Mouse (Mus musculus): ENCODE measurements around the gene Erc2.

- TF ChIP-seq FLI1 (IDR thresholded peaks at IDR 0.05; ENCODE audit: low read length) = no peak
- TF ChIP-seq GATA1 (IDR thresholded peaks at IDR 0.05; ENCODE audit: borderline replicate concordance, low read length) = no peak
Observed at GRCm38 (mm10) chr14:28409796-28410347, 787.6 kb downstream of the Erc2 start.
